Mouse (Mus musculus): Measurements from ENCODE around the gene Gm2115.

DNA sequence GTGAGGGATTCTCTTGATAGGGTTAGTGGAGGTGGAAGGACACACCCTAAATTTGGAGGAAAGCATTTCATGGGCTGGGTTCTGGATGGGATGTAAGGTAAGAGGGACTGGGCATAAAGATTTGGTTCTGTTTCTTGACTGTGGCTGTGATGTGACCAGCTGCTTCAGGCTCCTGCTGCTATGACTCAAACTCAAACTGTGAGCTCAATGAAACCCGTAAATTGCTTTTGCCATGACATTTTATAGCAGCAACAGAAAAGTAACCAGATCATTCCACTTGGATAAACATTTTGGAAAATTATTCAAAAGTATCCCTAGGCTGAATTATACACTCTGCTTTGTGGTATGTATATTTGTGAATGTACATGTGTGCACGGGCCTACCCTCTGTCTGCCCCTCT lies 61.9 kb downstream of the Gm2115 start:
- TF ChIP-seq CTCF (IDR thresholded peaks at IDR 0.05; ENCODE audit: borderline replicate concordance, control insufficient read depth, extremely low read depth, insufficient read depth, low read length, poor library complexity) (no peak), POLR2A (IDR thresholded peaks at IDR 0.05; ENCODE audit: control insufficient read depth, extremely low read depth, insufficient read depth, low read length, poor library complexity) (no peak)

Measured in thymus, adult 2 months (tissue).